Mouse (Mus musculus) adrenal gland, adult 8-10 months (tissue): ENCODE measurements around the gene Casz1. TPM values are rescaled to one million over a fixed set of nuclear protein-coding genes. Genes with fewer than 3 reads are reported as not detected.

Experiments used
- DNase-seq: peaks from one replicate; pipeline ENCODE4 v3.0.0; 2022
- total RNA-seq, 4 experiments: library from RNA; stranded (reverse); gene quantifications; 2 replicates each; pipeline ENCODE4 v1.2.4; 2022

Gene Casz1
- total RNA-seq, 4 experiments from 2014 or later = 5.3 to 14.4 (median 9.8) TPM

GRCm38 (mm10) chr4:148846724-148847123 is 42.5 kb downstream of the Casz1 start:
- no peak for DNase-seq

DNA sequence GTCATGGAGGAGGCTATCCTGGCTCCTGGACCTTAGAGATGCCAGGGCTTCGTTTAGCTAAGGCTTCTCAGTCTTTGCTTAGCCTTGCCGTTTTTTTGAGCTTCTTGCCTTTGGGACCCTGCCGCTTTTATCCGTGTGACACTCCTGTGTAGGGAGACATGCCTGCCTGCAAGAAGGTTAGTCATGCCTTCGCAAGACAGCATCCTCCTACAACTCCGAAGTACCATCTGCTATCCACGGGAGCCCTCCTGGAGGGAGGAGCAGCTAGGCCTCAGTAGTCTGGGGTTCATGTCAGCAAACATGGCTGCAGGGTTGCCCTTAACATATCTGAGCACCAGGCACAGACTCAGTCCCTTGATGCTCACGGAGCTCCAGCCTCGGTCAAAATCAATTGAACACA is 43.4 kb downstream of the Casz1 start:
- no peak for DNase-seq

GRCm38 (mm10) chr4:148849437-148849836 is 45.2 kb downstream of the Casz1 start:
- no peak for DNase-seq

- DNase-seq = no peak
These were observed 48.8 kb downstream of the Casz1 start for GRCm38 (mm10) chr4:148853057-148853456.

- no peak for DNase-seq
These were observed 49.9 kb downstream of the Casz1 start for GRCm38 (mm10) chr4:148854093-148854492.

DNA sequence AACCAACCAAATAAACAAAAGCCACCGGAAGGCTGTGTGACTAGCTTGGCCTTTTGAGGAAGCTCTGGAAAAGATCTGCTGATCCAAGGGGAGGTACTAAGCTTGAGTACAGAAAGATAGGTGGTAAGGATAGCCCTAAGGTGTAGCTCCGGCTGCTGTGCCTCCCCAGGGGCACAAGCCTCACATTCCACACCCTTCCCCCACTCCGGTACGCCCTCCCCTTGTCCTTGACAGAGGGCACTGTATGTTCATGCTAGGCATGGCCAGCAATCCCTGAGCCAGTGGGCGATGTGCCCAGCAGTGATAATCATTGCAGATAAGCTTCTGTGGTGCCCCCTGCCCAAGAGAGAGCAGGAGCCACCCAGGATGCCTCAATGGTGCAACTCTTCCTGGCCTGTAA is 51.3 kb downstream of the Casz1 start:
- no peak for DNase-seq

- no peak for DNase-seq
These were observed 52.0 kb downstream of the Casz1 start for GRCm38 (mm10) chr4:148856216-148856615.

- no peak for DNase-seq
These were observed 53.3 kb downstream of the Casz1 start for GRCm38 (mm10) chr4:148857398-148858084.

DNA sequence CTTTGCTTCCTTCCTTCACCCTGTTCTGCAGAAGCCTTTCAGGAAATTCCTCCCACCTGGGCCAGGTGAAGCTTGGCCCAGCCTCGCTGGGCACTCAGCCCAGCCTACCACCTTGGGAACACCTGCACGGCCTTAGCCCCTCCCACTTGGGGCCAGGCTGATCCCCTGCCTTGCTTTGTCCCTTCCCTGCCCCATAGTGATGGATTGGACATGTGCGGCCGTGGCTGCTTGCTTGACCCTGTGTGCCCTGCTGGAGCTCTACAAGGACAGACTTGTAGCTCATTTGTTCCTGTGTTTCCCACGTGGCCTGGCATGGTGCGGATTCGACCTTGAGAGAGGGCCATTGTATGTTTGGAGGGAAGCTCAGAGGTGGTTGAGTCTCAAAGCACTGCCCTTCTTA is 54.0 kb downstream of the Casz1 start:
- DNase-seq = peak; percentile 59

DNA sequence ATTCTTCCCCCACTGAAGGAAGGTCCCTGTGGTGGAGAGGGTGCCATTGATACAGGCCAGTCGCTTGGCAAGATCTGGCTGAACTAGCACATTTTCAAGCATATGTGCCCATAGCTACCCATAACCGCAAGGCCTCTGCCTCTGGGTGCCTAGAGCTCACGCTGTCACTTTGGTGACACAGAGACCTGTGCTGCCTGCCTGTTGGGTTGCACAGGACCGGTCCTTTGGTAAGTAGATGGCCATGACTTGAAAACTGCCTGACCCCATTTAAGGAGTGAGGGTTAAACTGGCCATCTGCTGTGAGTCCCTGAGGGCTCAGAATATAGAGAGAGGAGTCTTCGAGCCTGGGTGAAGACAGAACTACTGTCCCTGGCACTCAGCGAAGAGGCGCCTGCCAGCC is 55.2 kb downstream of the Casz1 start:
- no peak for DNase-seq

DNA sequence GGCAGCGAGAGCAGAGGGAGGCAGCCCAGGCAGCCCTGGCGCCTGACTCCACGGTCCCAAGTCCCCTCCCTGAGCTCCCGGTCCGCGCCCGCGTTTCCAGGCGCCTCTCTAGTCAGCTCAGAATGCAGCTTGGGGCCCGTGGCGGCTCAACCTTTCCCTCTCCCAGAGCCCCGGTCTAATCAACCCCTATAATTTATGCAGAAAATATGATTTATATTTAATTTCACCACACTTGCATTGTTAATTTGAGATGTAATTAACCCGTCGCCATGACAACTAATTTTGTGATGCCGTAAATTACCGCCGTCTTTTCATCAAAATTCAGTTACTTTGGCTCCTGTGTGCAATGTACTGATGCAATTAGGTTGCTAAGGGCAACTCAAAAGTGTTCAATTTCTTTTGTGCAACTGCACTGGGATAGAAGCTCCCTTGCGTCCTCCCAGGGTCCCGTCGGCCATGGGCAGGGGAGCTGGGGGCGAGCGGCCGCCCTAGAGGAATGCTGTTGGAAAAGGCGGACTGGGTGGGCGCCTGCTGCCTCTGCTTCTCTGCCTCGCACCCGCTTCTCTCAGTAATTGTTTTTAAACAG is 55.8 kb downstream of the Casz1 start:
- DNase-seq = no peak

DNA sequence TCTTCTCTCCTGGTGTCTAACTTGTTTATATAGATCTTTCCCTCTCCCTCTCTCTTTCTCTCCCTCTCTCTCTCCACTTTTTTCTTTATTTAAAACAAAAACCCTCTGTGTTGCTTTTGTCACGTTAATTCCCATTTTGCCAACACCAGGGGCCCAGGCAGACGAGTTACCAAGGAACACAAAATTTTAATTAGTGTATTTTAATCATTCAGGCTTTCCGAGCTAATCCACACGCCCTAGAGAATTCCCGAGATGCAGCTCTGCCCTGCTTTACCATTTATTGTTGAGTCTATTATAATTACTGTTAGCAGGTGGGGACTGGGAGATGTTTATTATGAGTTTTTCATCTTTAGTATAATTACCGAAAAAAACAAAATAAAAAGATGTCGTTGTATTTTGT is 56.4 kb downstream of the Casz1 start:
- DNase-seq = no peak

- DNase-seq = no peak
These were observed 62.7 kb downstream of the Casz1 start for GRCm38 (mm10) chr4:148866812-148867470.

DNA sequence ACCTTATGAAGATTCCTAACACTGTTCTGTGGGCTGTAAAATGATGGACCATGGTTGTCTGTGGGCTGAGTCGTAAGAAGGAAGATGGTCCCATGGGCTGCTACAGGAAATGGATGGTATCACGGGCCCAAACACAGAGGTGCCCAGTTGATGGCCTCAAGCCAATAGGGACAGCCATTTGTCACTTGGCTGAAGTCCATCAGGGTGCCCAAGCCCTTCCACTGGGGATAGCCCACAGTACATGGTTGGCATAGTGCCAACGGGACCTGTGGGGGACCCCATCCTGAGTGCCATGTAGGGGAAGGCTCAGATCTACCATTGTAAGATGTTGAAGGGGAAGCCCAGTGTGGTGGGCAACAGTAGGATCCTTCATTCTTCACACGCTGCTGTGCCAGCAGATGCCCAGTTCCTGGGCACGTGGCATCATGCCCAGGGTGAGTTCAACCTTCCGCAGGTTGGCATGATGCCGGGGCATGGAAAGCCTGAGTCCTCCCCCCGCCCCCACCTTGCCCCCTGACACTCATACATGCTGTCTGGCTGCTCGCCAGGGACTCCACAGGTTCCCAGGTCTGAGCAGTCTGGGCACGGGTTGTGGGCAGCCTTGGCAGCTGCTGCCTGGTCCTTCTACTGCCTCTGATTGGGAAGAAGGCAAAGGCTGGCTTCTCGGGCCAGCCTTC is 63.6 kb downstream of the Casz1 start:
- DNase-seq = peak; percentile 34

DNA sequence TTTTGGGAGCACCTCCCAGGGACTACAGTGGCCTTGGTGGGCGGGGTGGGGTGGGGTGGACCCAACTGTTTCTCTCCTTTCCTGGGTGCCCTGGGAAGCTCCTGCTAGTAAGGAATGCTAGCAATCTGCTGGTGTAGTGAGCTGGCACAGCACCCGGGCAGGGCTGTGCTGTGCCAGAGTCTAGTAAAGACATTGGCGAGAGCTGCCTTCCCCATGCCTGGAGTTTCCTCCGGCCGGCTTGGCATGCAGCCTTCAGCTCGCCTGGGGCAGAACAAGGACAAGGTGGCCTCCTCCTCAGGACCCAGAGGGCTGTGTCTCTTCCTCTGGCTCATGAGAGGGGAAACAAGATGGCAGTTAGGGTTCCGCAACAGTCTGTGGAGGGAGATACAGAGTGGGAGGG is 65.3 kb downstream of the Casz1 start:
- DNase-seq = peak; percentile 41

- DNase-seq = no peak
These were observed 66.3 kb downstream of the Casz1 start for GRCm38 (mm10) chr4:148870496-148870895.

GRCm38 (mm10) chr4:148871751-148872334 is 67.6 kb downstream of the Casz1 start:
- DNase-seq = peak; percentile 74

DNA sequence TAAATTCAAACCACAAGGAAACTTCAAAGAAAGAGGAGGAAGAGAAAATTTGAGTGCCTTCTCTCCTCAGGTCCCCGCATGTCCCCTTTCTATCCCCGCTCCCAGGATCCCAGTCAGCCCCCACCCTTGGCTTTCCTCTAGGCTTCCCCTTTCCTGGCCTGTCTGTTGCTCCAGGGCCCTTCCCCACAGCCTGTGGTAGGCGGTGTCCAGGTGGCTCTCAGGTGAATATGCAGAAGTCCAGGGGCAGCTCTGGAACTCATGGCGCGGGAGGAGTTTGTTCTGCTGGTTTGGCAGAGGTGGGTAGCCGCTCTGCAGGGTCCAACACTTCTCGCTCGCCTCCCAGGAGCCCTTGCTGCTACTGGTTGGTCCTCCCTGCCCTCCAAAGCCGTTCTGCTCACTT is 68.1 kb downstream of the Casz1 start:
- no peak for DNase-seq

DNA sequence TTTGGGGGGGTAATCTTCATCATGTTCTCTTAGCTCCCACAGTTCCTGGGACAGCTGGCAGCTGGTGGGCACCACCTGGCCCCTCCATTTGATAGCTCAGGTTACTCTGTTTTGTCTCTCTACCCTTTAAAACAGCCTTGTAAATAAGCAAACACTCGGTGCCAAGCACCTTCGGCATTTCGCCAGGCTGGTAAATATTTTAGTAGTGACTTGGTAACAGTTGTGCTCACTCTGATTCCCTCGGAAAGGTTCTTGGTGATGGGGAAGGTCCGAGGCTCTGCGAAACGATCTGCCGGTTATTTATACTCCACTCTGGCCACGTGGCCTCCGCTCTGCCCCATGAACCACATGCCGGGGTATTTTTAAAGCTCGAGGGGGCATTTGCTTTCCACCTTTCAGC is 68.6 kb downstream of the Casz1 start:
- no peak for DNase-seq

DNA sequence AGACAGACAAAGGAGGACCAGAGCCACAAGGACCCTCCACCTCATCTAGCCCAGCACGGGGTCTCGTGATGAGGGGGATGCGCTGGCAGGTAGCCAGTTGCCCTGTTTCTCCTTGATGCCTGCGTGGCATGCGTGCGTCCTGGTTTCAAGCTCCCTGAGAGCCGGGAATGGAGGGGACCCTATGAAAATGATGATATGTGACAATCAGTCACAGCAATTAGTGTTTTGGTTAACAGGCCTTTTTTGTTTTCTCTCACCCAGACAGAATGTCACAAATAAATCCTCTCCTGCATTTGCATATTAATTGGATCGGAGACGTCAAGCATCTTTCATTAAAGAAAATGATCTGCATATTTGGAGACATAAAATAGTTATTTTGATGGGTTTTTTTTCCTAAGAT is 71.9 kb downstream of the Casz1 start:
- DNase-seq = no peak

DNA sequence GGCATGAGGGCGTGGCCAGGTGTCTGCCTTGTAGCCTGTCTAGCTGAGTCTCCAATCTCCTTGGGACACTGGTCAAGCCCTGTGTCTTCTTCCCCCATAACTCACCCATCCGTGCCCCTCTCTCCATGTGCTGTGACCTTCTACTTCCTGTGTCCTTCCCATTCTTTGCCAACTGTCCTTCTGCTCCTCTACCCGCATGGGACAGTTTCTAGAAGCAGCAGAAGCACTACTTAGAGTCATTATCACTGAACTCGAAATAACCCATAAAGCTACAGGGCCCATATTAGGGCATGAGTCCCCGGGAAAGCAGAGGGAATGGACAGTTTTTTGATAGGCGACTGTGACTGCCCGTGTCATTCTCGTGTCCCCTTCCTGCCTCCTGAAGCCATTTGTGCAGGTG is 72.6 kb downstream of the Casz1 start:
- no peak for DNase-seq

GRCm38 (mm10) chr4:148878192-148878983 is 74.2 kb downstream of the Casz1 start:
- no peak for DNase-seq
